Mouse (Mus musculus) limb, embryonic 14.5 days (tissue): ENCODE results near the gene Stpg2. TPM values are rescaled to one million over a fixed set of nuclear protein-coding genes. Genes with fewer than 3 reads are reported as not detected.

Experiments
- ATAC-seq: fragments of 200-750 bp; cut with Nextera tagmentation; 2 replicates; pipeline ENCODE4 v1.8.0; 2017; ENCODE audit warnings: low read depth, moderate number of reproducible peaks, moderate TSS enrichment; ENCODE audit not compliant: low FRiP score
- DNase-seq: peaks from one replicate; pipeline ENCODE4 v3.0.0-alpha.2; 2015; ENCODE audit warnings: low spot score
- H3K27ac ChIP-seq: fragments of 300-500 bp; sonication (generic); replicated peaks from 2 replicates; pipeline ENCODE4 v1.5.1; 2014; ENCODE audit warnings: low read depth, mild to moderate bottlenecking, low read length, moderate library complexity, mixed read lengths
- H3K27me3 ChIP-seq: fragments of 300-500 bp; sonication (generic); 2 replicates; pipeline ENCODE4 v1.6.1; 2014; ENCODE audit warnings: low read length, mixed read lengths; ENCODE audit not compliant: control insufficient read depth, insufficient read depth
- H3K36me3 ChIP-seq: fragments of 300-500 bp; sonication (generic); 2 replicates; pipeline ENCODE4 v1.6.1; 2014; ENCODE audit warnings: mild to moderate bottlenecking, low read length, moderate library complexity, mixed read lengths; ENCODE audit not compliant: control insufficient read depth, insufficient read depth
- H3K4me1 ChIP-seq: fragments of 300-500 bp; sonication (generic); 2 replicates; pipeline ENCODE4 v1.6.1; 2014; ENCODE audit warnings: antibody characterized with exemption, low read length, mixed read lengths; ENCODE audit not compliant: control insufficient read depth, insufficient read depth
- H3K4me2 ChIP-seq: fragments of 300-500 bp; sonication (generic); replicated peaks from 2 replicates; pipeline ENCODE4 v1.6.1; 2014; ENCODE audit warnings: low read depth, mild to moderate bottlenecking, low read length, moderate library complexity; ENCODE audit not compliant: severe bottlenecking
- H3K4me3 ChIP-seq: fragments of 300-500 bp; sonication (generic); replicated peaks from 2 replicates; pipeline ENCODE4 v1.5.1; 2014; ENCODE audit warnings: low read length
- H3K9ac ChIP-seq: fragments of 300-500 bp; sonication (generic); 2 replicates; pipeline ENCODE4 v1.6.1; 2014; ENCODE audit warnings: mild to moderate bottlenecking, low read depth, low read length, moderate library complexity; ENCODE audit not compliant: severe bottlenecking
- H3K9me3 ChIP-seq: fragments of 300-500 bp; sonication (generic); 2 replicates; pipeline ENCODE4 v1.6.1; 2016; ENCODE audit warnings: low read length; ENCODE audit not compliant: control insufficient read depth
- POLR2A ChIP-seq: fragments of 200-500 bp; IDR thresholded peaks from 2 replicates; pipeline ENCODE4 v1.8.0; 2012; ENCODE audit warnings: inconsistent platforms, mild to moderate bottlenecking, moderate library complexity, borderline replicate concordance; ENCODE audit not compliant: insufficient read depth, insufficient read length; ENCODE audit errors: extremely low read depth
- WGBS: fragments of 180-500 bp; shearing (Covaris S2); extraction: QIAGEN DNeasy Blood & Tissue Kit; methylation state at CpG from one replicate; pipeline ENCODE4 v1.1.7; 2014; 5-methylcytosine and 5-hydroxymethylcytosine counted together
- polyA plus RNA-seq, 2 experiments: library from polyadenylated mRNA; depleted of rRNA in 1 of 2; stranded (reverse) in 1 of 2; unstranded in 1 of 2; fragments of >200 nt; fragmentation: Nextera tagmentation in 1 of 2; extraction: Ambion mirVana in 1 of 2; gene quantifications; 2 replicates each; pipeline versions ENCODE4 v1.2.1 to v1.2.3; 2012 to 2014

Stpg2 gene
- polyA plus RNA-seq (2012; rRNA removed) (0.09 TPM in 1 of 2 replicates, not detected in the other), polyA plus RNA-seq (2014; fragmentation: Nextera tagmentation; extraction: Ambion mirVana) (not detected in 2 replicates)

DNA sequence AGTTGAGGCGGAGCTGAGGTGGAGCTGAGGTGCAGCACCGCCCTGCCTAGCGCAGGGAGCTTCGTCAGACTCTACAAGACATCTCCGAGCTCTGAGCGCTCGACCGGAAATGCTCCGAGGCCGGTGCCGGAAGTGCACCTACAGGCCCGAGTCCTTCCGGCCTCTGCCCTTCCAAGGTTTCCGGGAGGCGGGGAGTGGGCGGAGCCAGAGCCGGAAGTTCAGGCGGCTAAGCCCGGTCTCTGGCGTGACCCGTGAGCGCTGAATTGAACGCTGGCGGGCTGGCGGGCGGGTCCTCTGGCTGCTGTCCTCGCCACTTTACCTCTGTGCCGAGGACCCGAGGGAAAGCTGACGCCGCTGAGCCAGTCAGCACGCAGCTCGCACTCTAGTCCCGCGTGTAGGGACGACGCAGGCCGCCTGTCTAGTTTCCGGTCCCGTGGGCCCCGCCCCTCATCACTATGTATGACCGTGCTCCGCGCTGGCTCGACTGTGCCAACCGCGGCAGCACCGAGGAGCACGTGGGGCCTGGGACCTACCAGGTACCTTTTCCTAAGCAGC, at the start of gene Stpg2:
Stpg2 (plus strand) TSS at position 251 of the 555 bp plus-strand sequence.
- Histone ChIP-seq H3K27ac (peak within 1 kb of the TSS; percentile 93), H3K4me3 (peak within 1 kb of the TSS; percentile 58), H3K4me1 (no peaks in the 10 kb centered on the region), H3K36me3 (no peaks in the 10 kb centered on the region), H3K4me2 (peak within 1 kb of the TSS; percentile 65), H3K9me3 (no peaks in the 10 kb centered on the region), H3K27me3 (peaks cover 4% of the 10 kb centered on the region; the same call in 1 of the 2 replicates), H3K9ac (peak within 1 kb of the TSS; percentile 68)
- peak; percentile 99 for ATAC-seq
- WGBS: under 1% methylated on average over 42 of the region's 49 CpGs
- TF ChIP-seq POLR2A: no peak
- DNase-seq: peak; percentile 92

DNA sequence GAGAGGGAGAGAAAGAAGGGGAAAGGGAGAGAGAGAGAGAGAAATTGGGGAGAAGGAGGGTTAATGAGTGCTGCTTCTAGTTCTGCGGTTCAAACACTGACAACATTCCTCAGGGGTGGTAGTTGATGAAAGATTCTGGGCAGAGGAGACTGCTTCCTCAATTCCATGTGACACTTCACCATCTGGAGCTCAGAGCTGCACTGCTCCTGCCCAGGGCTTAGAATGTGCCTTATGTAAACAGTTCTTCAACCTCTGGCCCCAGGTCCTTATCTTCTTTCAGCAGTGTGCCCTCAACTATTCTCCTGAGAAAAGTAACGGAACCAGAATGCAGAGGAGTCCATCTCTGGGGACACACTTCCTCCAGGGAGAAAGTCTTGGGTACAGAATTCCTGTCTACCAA, 43.3 kb upstream of the Stpg2 start:
- H3K27ac ChIP-seq: no peak overlapping the region
- 36% methylated on average over 2 of the region's 2 CpGs for WGBS
- ATAC-seq (no peak), DNase-seq (peak; percentile 12)
- no peaks in the 10 kb centered on the region for H3K9me3 ChIP-seq
- no peaks in the 10 kb centered on the region for H3K27me3 ChIP-seq
- H3K9ac ChIP-seq: no peak overlapping the region
- no peak overlapping the region for H3K4me3 ChIP-seq
- H3K4me1 ChIP-seq: no peaks in the 10 kb centered on the region
- no peak overlapping the region for H3K4me2 ChIP-seq
- no peak for TF ChIP-seq POLR2A
- no peaks in the 10 kb centered on the region for H3K36me3 ChIP-seq

DNA sequence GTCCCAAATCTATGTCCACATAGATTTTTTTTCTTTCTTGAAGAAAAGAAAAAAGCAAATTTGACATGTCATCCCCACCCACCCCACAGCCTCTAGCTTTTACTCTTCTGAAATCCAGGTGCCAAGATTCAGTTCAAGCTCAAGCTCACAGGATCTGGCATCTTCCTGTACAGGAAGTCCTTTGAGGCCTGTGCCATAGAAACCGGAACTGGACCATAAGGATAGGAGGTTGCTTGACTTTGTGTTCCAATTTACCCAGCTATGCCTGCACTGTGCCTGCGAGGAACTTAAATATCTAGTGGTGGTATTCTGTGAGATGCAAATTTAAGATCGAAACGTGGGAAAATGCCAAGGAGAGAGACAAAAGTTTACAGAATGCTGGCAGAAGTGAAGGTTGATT, 42.8 kb upstream of the Stpg2 start:
- Histone ChIP-seq H3K9me3 (no peaks in the 10 kb centered on the region), H3K4me3 (no peak overlapping the region), H3K4me2 (no peak overlapping the region), H3K27ac (no peak overlapping the region), H3K36me3 (no peaks in the 10 kb centered on the region), H3K27me3 (no peaks in the 10 kb centered on the region), H3K9ac (no peak overlapping the region), H3K4me1 (no peaks in the 10 kb centered on the region)
- TF ChIP-seq POLR2A: no peak
- no peak for ATAC-seq
- WGBS: 89% methylated on average over 4 of the region's 4 CpGs
- DNase-seq: no peak

DNA sequence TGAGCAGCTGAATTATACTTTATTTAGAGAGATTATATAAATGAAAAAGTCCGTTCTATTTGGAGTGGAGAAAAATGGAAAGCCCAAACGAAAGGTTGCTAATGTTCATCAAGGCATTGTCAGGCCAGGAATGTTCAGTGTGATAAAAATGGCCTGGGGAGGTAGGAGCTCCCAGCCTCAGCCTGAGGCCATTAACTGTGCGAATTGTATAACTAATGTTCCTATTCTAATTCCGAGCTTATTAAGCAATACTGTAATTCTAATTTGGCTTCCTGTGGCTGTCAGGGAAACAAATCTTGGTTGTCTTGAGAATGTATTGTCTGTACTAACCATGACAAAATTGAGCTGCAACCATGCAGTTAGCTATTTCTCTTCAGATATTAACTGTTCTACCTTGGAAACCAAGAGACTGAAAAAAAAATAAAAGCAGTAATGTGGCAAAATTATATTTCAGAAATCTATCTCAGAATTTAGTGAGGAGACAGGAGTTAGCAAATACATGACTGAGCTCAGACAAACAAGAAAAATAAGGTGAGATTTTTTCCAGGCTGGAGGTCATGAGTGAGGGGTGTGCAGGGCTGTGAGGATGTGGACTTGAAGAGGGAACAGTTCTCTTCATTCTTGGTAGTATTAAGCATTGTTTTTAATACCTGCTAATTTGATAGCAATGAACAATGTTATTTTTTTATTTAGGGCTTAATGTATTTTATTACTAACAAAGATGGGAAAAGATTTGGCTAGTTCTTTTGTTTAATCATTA, 36.8 kb upstream of the Stpg2 start:
- ATAC-seq (no peak), DNase-seq (no peak)
- no peaks in the 10 kb centered on the region for H3K9me3 ChIP-seq
- no peaks in the 10 kb centered on the region for H3K27me3 ChIP-seq
- H3K4me3 ChIP-seq: no peak overlapping the region
- no peaks in the 10 kb centered on the region for H3K36me3 ChIP-seq
- 68% methylated on average over 4 of the region's 4 CpGs for WGBS
- no peak overlapping the region for H3K9ac ChIP-seq
- H3K27ac ChIP-seq: no peak overlapping the region
- TF ChIP-seq POLR2A: no peak
- no peak overlapping the region for H3K4me2 ChIP-seq
- no peaks in the 10 kb centered on the region for H3K4me1 ChIP-seq

DNA sequence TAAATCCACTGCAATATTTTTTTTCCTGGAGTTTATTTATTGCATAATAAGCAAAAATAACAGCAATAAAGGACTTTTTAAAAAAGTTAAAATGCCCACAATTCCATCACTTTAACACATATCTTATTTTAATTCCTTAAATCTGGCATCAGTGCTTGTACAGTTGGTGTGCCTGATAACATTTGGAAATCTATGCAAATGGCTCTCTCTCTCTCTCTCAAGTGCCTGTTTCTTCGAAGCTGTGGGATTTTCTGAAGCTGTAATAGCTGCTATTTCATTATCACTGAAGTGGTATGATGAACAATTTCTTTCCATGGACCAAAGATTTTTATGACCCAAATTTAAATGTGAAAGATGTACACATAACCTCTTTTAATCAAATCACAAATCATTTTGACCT, 35.8 kb upstream of the Stpg2 start:
- WGBS: 67% methylated on average over 1 of the region's 1 CpGs
- Histone ChIP-seq H3K36me3 (no peaks in the 10 kb centered on the region), H3K9ac (no peak overlapping the region), H3K4me3 (no peak overlapping the region), H3K4me1 (no peaks in the 10 kb centered on the region), H3K27me3 (no peaks in the 10 kb centered on the region), H3K9me3 (no peaks in the 10 kb centered on the region), H3K4me2 (no peak overlapping the region), H3K27ac (no peak overlapping the region)
- TF ChIP-seq POLR2A: no peak
- no peak for ATAC-seq
- DNase-seq: no peak
